Mouse (Mus musculus) stomach, embryonic 15.5 days (tissue): ENCODE measurements at regions not wholly inside any gene's neighbourhood (a gene's known extent, or its start where the extent isn't known, plus 50 kb on each side); places are given as distances from the start of the nearest gene placed in this dataset.

Experiments
- ATAC-seq: fragments of 200-750 bp; cut with Nextera tagmentation; 2 replicates; pipeline ENCODE4 v1.8.0; 2017; ENCODE audit warnings: low read depth, moderate number of reproducible peaks, moderate TSS enrichment; ENCODE audit not compliant: insufficient read depth, low FRiP score
- H3K27ac ChIP-seq: fragments of 300-500 bp; sonication (generic); 2 replicates; pipeline ENCODE4 v1.5.1; 2015; ENCODE audit warnings: mild to moderate bottlenecking, inconsistent platforms
- H3K27me3 ChIP-seq: fragments of 300-500 bp; sonication (generic); replicated peaks from 2 replicates; pipeline ENCODE4 v1.6.1; 2015; ENCODE audit warnings: inconsistent platforms
- H3K36me3 ChIP-seq: fragments of 300-500 bp; sonication (generic); 2 replicates; pipeline ENCODE4 v1.6.1; 2015; ENCODE audit warnings: inconsistent platforms
- H3K4me1 ChIP-seq: fragments of 300-500 bp; sonication (generic); 2 replicates; pipeline ENCODE4 v1.6.1; 2015; ENCODE audit warnings: inconsistent platforms
- H3K4me2 ChIP-seq: fragments of 300-500 bp; sonication (generic); 2 replicates; pipeline ENCODE4 v1.6.1; 2015; ENCODE audit warnings: mild to moderate bottlenecking, inconsistent platforms
- H3K4me3 ChIP-seq: fragments of 300-500 bp; sonication (generic); replicated peaks from 2 replicates; pipeline ENCODE4 v1.5.1; 2015; ENCODE audit warnings: inconsistent platforms
- H3K9ac ChIP-seq: fragments of 300-500 bp; sonication (generic); 2 replicates; pipeline ENCODE4 v1.6.1; 2015; ENCODE audit warnings: inconsistent platforms
- H3K9me3 ChIP-seq: fragments of 300-500 bp; sonication (generic); 2 replicates; pipeline ENCODE4 v1.6.1; 2016; ENCODE audit warnings: inconsistent platforms
- WGBS: fragments of 180-500 bp; shearing (Covaris S2); methylation state at CpG from one replicate; pipeline ENCODE4 v1.1.7; 2015; 5-methylcytosine and 5-hydroxymethylcytosine counted together

- Histone ChIP-seq H3K9me3 (no peaks in the 10 kb centered on the region), H3K27ac (no peak overlapping the region), H3K9ac (no peak overlapping the region), H3K4me1 (no peaks in the 10 kb centered on the region), H3K4me2 (no peak overlapping the region), H3K4me3 (no peak overlapping the region), H3K27me3 (no peaks in the 10 kb centered on the region), H3K36me3 (no peaks in the 10 kb centered on the region)
- WGBS: 64% methylated on average over 10 of the region's 10 CpGs
- ATAC-seq: no peak
Measured at GRCm38 (mm10) chr2:57716754-57717510, 280.8 kb upstream of the Galnt5 start.
